Mouse (Mus musculus): Measurements from ENCODE around the gene Brox.

DNA sequence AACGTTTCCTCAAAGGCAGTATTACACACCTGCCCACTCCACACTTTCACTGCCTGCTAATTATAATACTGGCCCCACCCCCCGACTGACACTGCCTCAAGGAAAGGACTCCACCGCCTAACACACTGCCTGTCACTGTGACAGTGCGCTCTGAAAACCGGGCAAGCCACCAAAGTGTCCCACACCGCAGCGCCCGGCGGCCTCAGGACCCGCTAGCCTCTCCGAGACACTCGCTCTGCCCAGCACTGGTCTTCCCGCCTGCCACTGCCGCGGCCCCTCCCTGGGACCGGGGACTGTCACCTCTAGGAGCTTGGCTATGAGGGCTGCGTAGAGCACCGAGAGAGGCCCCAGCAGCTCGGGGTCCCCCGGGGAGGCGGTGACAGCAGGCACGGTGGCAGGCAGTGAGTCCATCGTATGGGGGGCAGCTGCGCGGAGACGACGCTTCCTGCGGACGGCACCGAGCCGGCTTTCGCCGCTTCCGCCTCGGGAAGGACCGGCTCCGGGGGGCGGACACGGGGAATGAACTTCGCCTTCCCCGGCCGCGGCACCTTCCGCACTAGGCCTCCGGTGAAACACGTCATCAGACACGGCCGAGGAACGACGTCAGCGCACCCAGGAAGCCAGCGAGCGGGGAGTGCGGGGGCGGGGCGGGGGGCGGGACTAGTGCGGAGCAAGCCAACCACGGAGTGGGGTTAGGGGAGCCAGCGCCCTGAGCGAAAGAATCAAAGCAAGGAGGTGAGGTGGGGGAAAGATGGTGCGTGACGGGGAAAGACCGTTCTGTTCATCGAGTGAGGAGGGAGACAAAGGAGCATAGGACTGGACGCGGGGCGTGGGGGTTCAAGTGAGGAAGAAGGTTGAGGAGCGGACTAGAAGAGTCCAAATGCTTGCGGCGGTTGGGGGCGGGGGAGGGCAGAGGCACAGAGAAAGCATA is 48.1 kb upstream of the Brox start:
- TF ChIP-seq CTCF (IDR thresholded peaks at IDR 0.05) (no peak), POLR2A (IDR thresholded peaks at IDR 0.05; ENCODE audit: insufficient read depth, low read depth, low read length) (peak; percentile 53; the same call in 1 of the 2 replicates), EP300 (IDR thresholded peaks at IDR 0.05; ENCODE audit: insufficient read depth, low read depth, low read length) (no peak)
